Mouse (Mus musculus): ENCODE results near the gene 9330182L06Rik. TPM values are rescaled to one million over a fixed set of nuclear protein-coding genes. Genes with fewer than 3 reads are reported as not detected.

The 9330182L06Rik gene
- total RNA-seq, 2 experiments from 2014 or later: 0.21 TPM; not detected in 1

DNA sequence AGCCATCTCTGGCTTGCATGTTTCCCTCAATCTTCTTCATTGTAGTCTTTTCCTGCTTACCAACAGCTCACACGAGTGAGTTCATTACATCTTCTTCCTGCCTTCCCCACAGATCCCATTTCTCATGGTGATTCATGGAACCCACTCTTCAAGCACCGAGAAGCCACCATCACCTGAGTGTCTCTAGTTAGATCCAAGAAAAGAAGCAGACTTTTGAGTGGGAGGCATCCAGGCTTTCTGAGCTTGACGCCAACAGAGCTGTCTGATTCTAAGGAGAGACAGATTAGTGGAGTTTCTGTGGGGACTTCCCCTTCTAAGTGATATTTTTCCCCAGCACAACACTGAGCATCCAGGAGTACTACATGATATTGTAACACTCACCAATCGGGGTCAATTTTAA is 259.6 kb downstream of the 9330182L06Rik start:
- DNase-seq (ENCODE audit: low spot score): no peak

Small RNA genes lying within 50 kb of the gene (microRNA-seq; reads per million reads assigned to microRNA genes)
- not detected for gene Mir879

Other genes with a start within 250 kb of the 9330182L06Rik start
- gene Tmem243, start 165.4 kb upstream of the 9330182L06Rik start, total RNA-seq (2021): 10 to 100 TPM in 1 of 2 experiments, 1 to 10 TPM in 1; 9.7 to 11.0 TPM
- gene Dmtf1, start 104.3 kb upstream of the 9330182L06Rik start, total RNA-seq (2021): 1 to 10 TPM; 7.7 to 9.4 TPM

All from gastrocnemius, adult 18-20 months (tissue).